Mouse (Mus musculus) forebrain, embryonic 13.5 days (tissue): Measurements from ENCODE around the gene Npepps. TPM values are rescaled to one million over a fixed set of nuclear protein-coding genes. Genes with fewer than 3 reads are reported as not detected.

Source experiments
- ATAC-seq: fragments of 200-750 bp; cut with Nextera tagmentation; 2 replicates; pipeline ENCODE4 v1.8.0; 2017
- H3K27ac ChIP-seq: fragments of 300-500 bp; sonication (generic); 2 replicates; pipeline ENCODE4 v1.5.1; 2015; ENCODE audit warnings: inconsistent platforms, mild to moderate bottlenecking, moderate library complexity
- H3K27me3 ChIP-seq: fragments of 300-500 bp; sonication (generic); 2 replicates; pipeline ENCODE4 v1.6.1; 2015; ENCODE audit warnings: mild to moderate bottlenecking, inconsistent platforms
- H3K36me3 ChIP-seq: fragments of 300-500 bp; sonication (generic); 2 replicates; pipeline ENCODE4 v1.6.1; 2015; ENCODE audit warnings: mild to moderate bottlenecking, inconsistent platforms; ENCODE audit not compliant: poor library complexity, severe bottlenecking
- H3K4me1 ChIP-seq: fragments of 300-500 bp; sonication (generic); 2 replicates; pipeline ENCODE4 v1.6.1; 2015; ENCODE audit warnings: inconsistent platforms
- H3K4me2 ChIP-seq: fragments of 300-500 bp; sonication (generic); 2 replicates; pipeline ENCODE4 v1.6.1; 2015; ENCODE audit warnings: inconsistent platforms, mild to moderate bottlenecking, moderate library complexity
- H3K4me3 ChIP-seq: fragments of 300-500 bp; sonication (generic); 2 replicates; pipeline ENCODE4 v1.5.1; 2015; ENCODE audit warnings: mild to moderate bottlenecking, inconsistent platforms
- H3K9ac ChIP-seq: fragments of 300-500 bp; sonication (generic); 2 replicates; pipeline ENCODE4 v1.6.1; 2015; ENCODE audit warnings: mild to moderate bottlenecking, inconsistent platforms
- H3K9me3 ChIP-seq: fragments of 300-500 bp; sonication (generic); replicated peaks from 2 replicates; pipeline ENCODE4 v1.6.1; 2016; ENCODE audit warnings: inconsistent platforms
- WGBS: fragments of 180-500 bp; shearing (Covaris S2); methylation state at CpG from one replicate; pipeline ENCODE4 v1.1.7; 2015; 5-methylcytosine and 5-hydroxymethylcytosine counted together
- polyA plus RNA-seq: library from polyadenylated mRNA; unstranded; fragments of >200 nt; fragmentation: Nextera tagmentation; extraction: Ambion mirVana; gene quantifications from 2 replicates; pipeline ENCODE4 v1.2.1, GENCODE M21; 2015

Npepps gene
- polyA plus RNA-seq, 1 experiment from 2014 or later, result 131 TPM

GRCm38 (mm10) chr11:97309911-97310571 lies 29.6 kb upstream of the Npepps start:
- Histone ChIP-seq H3K36me3 (no peaks in the 10 kb centered on the region), H3K4me2 (peak overlapping the region; percentile 77), H3K9me3 (no peaks in the 10 kb centered on the region), H3K27me3 (no peaks in the 10 kb centered on the region), H3K9ac (peak overlapping the region; percentile 66), H3K4me1 (peaks cover 26% of the 10 kb centered on the region), H3K27ac (no peak overlapping the region), H3K4me3 (peak overlapping the region; percentile 43)
- ATAC-seq, result peak; percentile 82
- WGBS, result under 1% methylated on average over 25 of the region's 25 CpGs

- H3K27ac ChIP-seq, result no peak overlapping the region
- ATAC-seq, result no peak
- peak overlapping the region; percentile 77 for H3K4me2 ChIP-seq
- peak overlapping the region; percentile 66 for H3K9ac ChIP-seq
- no peaks in the 10 kb centered on the region for H3K9me3 ChIP-seq
- WGBS, result 4% methylated on average over 9 of the region's 9 CpGs
- H3K4me1 ChIP-seq, result peaks cover 26% of the 10 kb centered on the region
- H3K4me3 ChIP-seq, result peak overlapping the region; percentile 43
- no peaks in the 10 kb centered on the region for H3K36me3 ChIP-seq
- no peaks in the 10 kb centered on the region for H3K27me3 ChIP-seq
These were observed 29.0 kb upstream of the Npepps start for GRCm38 (mm10) chr11:97309451-97309836.

GRCm38 (mm10) chr11:97308806-97309450 lies 28.5 kb upstream of the Npepps start:
- Histone ChIP-seq H3K9ac (peak overlapping the region; percentile 66; the same call in 1 of the 2 replicates), H3K36me3 (no peaks in the 10 kb centered on the region), H3K4me2 (peak overlapping the region; percentile 77), H3K4me3 (peak overlapping the region; percentile 43; the same call in 1 of the 2 replicates), H3K9me3 (no peaks in the 10 kb centered on the region), H3K27me3 (no peaks in the 10 kb centered on the region), H3K4me1 (peaks cover 26% of the 10 kb centered on the region), H3K27ac (no peak overlapping the region)
- no peak for ATAC-seq
- 50% methylated on average over 3 of the region's 3 CpGs for WGBS

- Histone ChIP-seq H3K9ac (no peak overlapping the region), H3K36me3 (no peaks in the 10 kb centered on the region), H3K4me1 (peaks cover 28% of the 10 kb centered on the region), H3K4me3 (no peak overlapping the region), H3K27me3 (no peaks in the 10 kb centered on the region), H3K27ac (no peak overlapping the region), H3K9me3 (no peaks in the 10 kb centered on the region), H3K4me2 (no peak overlapping the region)
- 94% methylated on average over 11 of the region's 11 CpGs for WGBS
- ATAC-seq, result no peak
These were observed 27.0 kb upstream of the Npepps start for GRCm38 (mm10) chr11:97307294-97308069.

- no peak for ATAC-seq
- Histone ChIP-seq H3K9ac (no peak overlapping the region), H3K27ac (no peak overlapping the region), H3K27me3 (no peaks in the 10 kb centered on the region), H3K4me3 (no peak overlapping the region), H3K4me1 (peaks cover 14% of the 10 kb centered on the region), H3K4me2 (no peak overlapping the region), H3K36me3 (no peaks in the 10 kb centered on the region), H3K9me3 (no peaks in the 10 kb centered on the region)
- whole genome bisulfite sequencing, result 90% methylated on average over 5 of the region's 5 CpGs
These were observed 24.2 kb upstream of the Npepps start for GRCm38 (mm10) chr11:97304631-97305030.

- Histone ChIP-seq H3K9me3 (no peaks in the 10 kb centered on the region), H3K9ac (no peak overlapping the region), H3K4me1 (peaks cover 8% of the 10 kb centered on the region), H3K4me3 (no peak overlapping the region), H3K36me3 (no peaks in the 10 kb centered on the region), H3K4me2 (no peak overlapping the region), H3K27me3 (no peaks in the 10 kb centered on the region), H3K27ac (no peak overlapping the region; the same call in 1 of the 2 replicates)
- 27% methylated on average over 7 of the region's 7 CpGs for WGBS
- ATAC-seq, result no peak
These were observed 21.9 kb upstream of the Npepps start for GRCm38 (mm10) chr11:97302231-97302781.

- Histone ChIP-seq H3K4me3 (no peak overlapping the region), H3K36me3 (no peaks in the 10 kb centered on the region), H3K9me3 (no peaks in the 10 kb centered on the region), H3K9ac (no peak overlapping the region), H3K27ac (no peak overlapping the region), H3K4me1 (peaks cover 8% of the 10 kb centered on the region), H3K4me2 (no peak overlapping the region), H3K27me3 (no peaks in the 10 kb centered on the region)
- no peak for ATAC-seq
- WGBS, result 90% methylated on average over 16 of the region's 16 CpGs
These were observed 21.0 kb upstream of the Npepps start for GRCm38 (mm10) chr11:97301406-97301805.

GRCm38 (mm10) chr11:97299939-97300338 lies 19.5 kb upstream of the Npepps start:
- Histone ChIP-seq H3K9me3 (no peaks in the 10 kb centered on the region), H3K27me3 (no peaks in the 10 kb centered on the region), H3K4me2 (no peak overlapping the region), H3K9ac (no peak overlapping the region), H3K4me3 (no peak overlapping the region), H3K27ac (no peak overlapping the region), H3K36me3 (no peaks in the 10 kb centered on the region), H3K4me1 (peaks cover 8% of the 10 kb centered on the region)
- ATAC-seq, result no peak
- 97% methylated on average over 2 of the region's 2 CpGs for WGBS

GRCm38 (mm10) chr11:97296542-97296941 lies 16.1 kb upstream of the Npepps start:
- H3K4me3 ChIP-seq, result no peak overlapping the region
- no peak for ATAC-seq
- 94% methylated on average over 3 of the region's 4 CpGs for WGBS
- no peak overlapping the region for H3K4me2 ChIP-seq
- no peaks in the 10 kb centered on the region for H3K27me3 ChIP-seq
- no peak overlapping the region for H3K9ac ChIP-seq
- no peaks in the 10 kb centered on the region for H3K4me1 ChIP-seq
- no peaks in the 10 kb centered on the region for H3K9me3 ChIP-seq
- no peaks in the 10 kb centered on the region for H3K36me3 ChIP-seq
- H3K27ac ChIP-seq, result no peak overlapping the region

GRCm38 (mm10) chr11:97292731-97293130 lies 12.3 kb upstream of the Npepps start:
- H3K9me3 ChIP-seq, result no peaks in the 10 kb centered on the region
- no peaks in the 10 kb centered on the region for H3K36me3 ChIP-seq
- no peak overlapping the region for H3K9ac ChIP-seq
- no peak overlapping the region for H3K4me3 ChIP-seq
- H3K4me2 ChIP-seq, result no peak overlapping the region
- peaks cover 9% of the 10 kb centered on the region for H3K4me1 ChIP-seq
- no peak for ATAC-seq
- H3K27ac ChIP-seq, result no peak overlapping the region
- WGBS, result 100% methylated on average over 1 of the region's 1 CpGs
- no peaks in the 10 kb centered on the region for H3K27me3 ChIP-seq

GRCm38 (mm10) chr11:97289276-97290230 lies 9.1 kb upstream of the Npepps start:
- no peak overlapping the region for H3K4me3 ChIP-seq
- no peaks in the 10 kb centered on the region for H3K36me3 ChIP-seq
- no peak overlapping the region for H3K27ac ChIP-seq
- no peak for ATAC-seq
- no peak overlapping the region; the same call in 1 of the 2 replicates for H3K9ac ChIP-seq
- WGBS, result 49% methylated on average over 12 of the region's 12 CpGs
- peaks cover 9% of the 10 kb centered on the region for H3K4me1 ChIP-seq
- H3K9me3 ChIP-seq, result no peaks in the 10 kb centered on the region
- no peaks in the 10 kb centered on the region for H3K27me3 ChIP-seq
- no peak overlapping the region for H3K4me2 ChIP-seq
